Mouse (Mus musculus) testis, adult 2 months (tissue): Measurements from ENCODE around the gene Acot1.

Experiments
- CTCF ChIP-seq: fragments of 200-500 bp; IDR thresholded peaks from 2 replicates; pipeline ENCODE4 v1.5.1; 2012; ENCODE audit warnings: low read depth, mild to moderate bottlenecking, inconsistent platforms, low read length, moderate library complexity; ENCODE audit not compliant: control insufficient read depth, insufficient read depth, insufficient replicate concordance
- POLR2A ChIP-seq: fragments of 200-500 bp; IDR thresholded peaks from 2 replicates; pipeline ENCODE4 v1.6.1; 2012; ENCODE audit warnings: low read depth, mild to moderate bottlenecking, inconsistent platforms, low read length, moderate library complexity; ENCODE audit not compliant: control insufficient read depth

DNA sequence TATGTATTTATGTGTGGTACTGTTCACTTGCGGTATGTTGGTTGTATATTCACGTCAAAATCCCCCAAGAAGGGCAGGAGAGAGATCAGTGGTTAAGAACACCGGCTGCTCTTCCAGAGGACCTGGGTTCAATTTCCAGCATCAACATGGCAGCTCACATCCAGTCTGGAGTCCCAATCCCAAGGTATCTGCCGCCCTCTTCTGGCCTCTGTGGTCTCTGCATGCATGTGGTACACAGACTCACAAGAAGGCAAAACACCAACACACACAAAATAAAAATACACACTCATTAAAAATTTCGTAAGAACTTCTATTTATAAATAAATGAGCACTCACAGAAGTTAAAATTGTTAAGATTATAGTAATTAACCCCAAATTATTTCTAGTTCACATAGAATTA lies 53.9 kb downstream of the Acot1 start:
- TF ChIP-seq POLR2A (no peak), CTCF (peak; percentile 71; the same call in 1 of the 2 replicates)
